Mouse (Mus musculus): ENCODE data around the gene Pip4k2b. TPM values are rescaled to one million over a fixed set of nuclear protein-coding genes. Genes with fewer than 3 reads are reported as not detected.

The Pip4k2b gene
- polyA plus RNA-seq, 2 experiments, result 0.56 to 5.0 TPM

GRCm38 (mm10) chr11:97697199-97697890 is 47.2 kb downstream of the Pip4k2b start:
- TF ChIP-seq CTCF (IDR thresholded peaks at IDR 0.05; ENCODE audit: low read depth), result no peak
- no peak for TF ChIP-seq EP300 (IDR thresholded peaks at IDR 0.05; ENCODE audit: low read depth)
- no peaks in the 10 kb centered on the region for H3K36me3 ChIP-seq (replicated peaks; ENCODE audit: control insufficient read depth, insufficient read depth, low read depth)
- DNase-seq (ENCODE audit: low read depth in 3 of 3, low spot score in 3 of 3) (no peak), ATAC-seq (ENCODE audit: insufficient read depth) (no peak)
- no peaks in the 10 kb centered on the region for H3K9me3 ChIP-seq (ENCODE audit: control insufficient read depth, low read length)
- WGBS (ENCODE audit: insufficient replicate concordance), result 56% methylated on average over 11 of the region's 11 CpGs
- H3K27ac ChIP-seq, result no peak overlapping the region
- peaks cover 44% of the 10 kb centered on the region for H3K27me3 ChIP-seq (ENCODE audit: control insufficient read depth, insufficient read depth, low read length)
- no peak overlapping the region for H3K9ac ChIP-seq (replicated peaks)
- no peak overlapping the region for H3K4me2 ChIP-seq (ENCODE audit: low read depth)
- H3K4me3 ChIP-seq (ENCODE audit: insufficient read depth in 1 of 2, low read depth in 2 of 2, low read length in 2 of 2), result no peak overlapping the region
- peaks cover 0 to 10% of the 10 kb centered on the region in 2 experiments; a peak in 2 of 4 replicates for H3K4me1 ChIP-seq (replicated peaks; ENCODE audit: control insufficient read depth in 2 of 2, insufficient read depth in 2 of 2, low read length in 1 of 2)

- Histone ChIP-seq H3K9me3 (ENCODE audit: control insufficient read depth, low read length) (no peaks in the 10 kb centered on the region), H3K4me3 (ENCODE audit: insufficient read depth in 1 of 2, low read depth in 2 of 2, low read length in 2 of 2) (no peak overlapping the region), H3K27me3 (ENCODE audit: control insufficient read depth, insufficient read depth, low read length) (peaks cover 40% of the 10 kb centered on the region), H3K4me1 (replicated peaks; ENCODE audit: control insufficient read depth in 2 of 2, insufficient read depth in 2 of 2, low read length in 1 of 2) (peaks cover 0 to 6% of the 10 kb centered on the region in 2 experiments; a peak in 2 of 4 replicates), H3K4me2 (ENCODE audit: low read depth) (no peak overlapping the region), H3K27ac (no peak overlapping the region), H3K9ac (replicated peaks) (no peak overlapping the region), H3K36me3 (replicated peaks; ENCODE audit: control insufficient read depth, insufficient read depth, low read depth) (no peaks in the 10 kb centered on the region)
- ATAC-seq (ENCODE audit: insufficient read depth) (no peak), DNase-seq (ENCODE audit: low read depth in 3 of 3, low spot score in 3 of 3) (no peak)
- 71% methylated on average over 8 of the region's 8 CpGs for WGBS (ENCODE audit: insufficient replicate concordance)
- TF ChIP-seq CTCF (IDR thresholded peaks at IDR 0.05; ENCODE audit: low read depth), result no peak
- TF ChIP-seq EP300 (IDR thresholded peaks at IDR 0.05; ENCODE audit: low read depth), result no peak
Measured at GRCm38 (mm10) chr11:97696669-97697068, 47.8 kb downstream of the Pip4k2b start.

DNA sequence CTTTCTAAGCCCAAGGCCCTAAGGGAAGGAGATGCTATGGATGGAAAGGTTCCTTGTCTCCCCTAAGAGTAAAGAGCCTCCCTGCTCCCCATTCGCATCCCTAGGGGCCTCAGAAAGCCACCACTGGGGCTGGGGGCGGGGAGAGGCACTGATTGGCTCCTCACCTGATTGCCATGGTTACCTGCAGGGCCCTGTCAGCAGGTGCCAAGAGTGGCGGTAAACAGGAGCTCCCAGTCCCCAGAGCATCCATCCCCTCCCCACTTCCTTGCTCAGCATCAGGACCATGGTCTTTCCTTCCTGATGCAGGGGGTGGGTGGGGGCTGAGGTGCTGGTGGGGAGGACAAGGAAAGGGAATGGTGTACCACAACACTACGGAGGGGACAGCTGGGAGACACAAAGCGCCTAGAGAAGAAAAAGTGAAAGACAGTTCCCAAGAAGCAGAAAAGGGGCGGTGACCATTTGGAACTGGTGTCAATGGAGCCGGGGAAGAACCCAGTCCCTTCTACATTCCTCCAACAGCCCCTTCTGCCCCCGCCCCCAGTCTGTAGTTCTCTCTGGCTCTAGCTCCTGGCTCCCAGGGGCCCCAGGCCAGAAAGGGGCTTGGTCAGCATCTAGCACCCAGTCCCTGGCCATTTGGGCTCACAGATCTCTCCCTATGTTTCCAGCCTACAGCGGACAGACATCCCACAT is 48.6 kb downstream of the Pip4k2b start:
- Histone ChIP-seq H3K4me3 (ENCODE audit: insufficient read depth in 1 of 2, low read depth in 2 of 2, low read length in 2 of 2) (no peak overlapping the region), H3K4me2 (ENCODE audit: low read depth) (no peak overlapping the region), H3K36me3 (replicated peaks; ENCODE audit: control insufficient read depth, insufficient read depth, low read depth) (no peaks in the 10 kb centered on the region), H3K9ac (replicated peaks) (no peak overlapping the region), H3K27me3 (ENCODE audit: control insufficient read depth, insufficient read depth, low read length) (peaks cover 31% of the 10 kb centered on the region), H3K9me3 (ENCODE audit: control insufficient read depth, low read length) (no peaks in the 10 kb centered on the region), H3K27ac (no peak overlapping the region), H3K4me1 (replicated peaks; ENCODE audit: control insufficient read depth in 2 of 2, insufficient read depth in 2 of 2, low read length in 1 of 2) (peaks cover 0 to 4% of the 10 kb centered on the region in 2 experiments; a peak in 2 of 4 replicates)
- WGBS (ENCODE audit: insufficient replicate concordance), result 61% methylated on average over 9 of the region's 9 CpGs
- ATAC-seq (ENCODE audit: insufficient read depth) (no peak), DNase-seq (ENCODE audit: low read depth in 3 of 3, low spot score in 3 of 3) (no peak)
- TF ChIP-seq EP300 (IDR thresholded peaks at IDR 0.05; ENCODE audit: low read depth), result no peak
- no peak for TF ChIP-seq CTCF (IDR thresholded peaks at IDR 0.05; ENCODE audit: low read depth)

GRCm38 (mm10) chr11:97694921-97695711 is 49.4 kb downstream of the Pip4k2b start:
- Histone ChIP-seq H3K4me2 (ENCODE audit: low read depth) (no peak overlapping the region), H3K36me3 (replicated peaks; ENCODE audit: control insufficient read depth, insufficient read depth, low read depth) (no peaks in the 10 kb centered on the region), H3K27me3 (ENCODE audit: control insufficient read depth, insufficient read depth, low read length) (peaks cover 24% of the 10 kb centered on the region), H3K4me3 (ENCODE audit: insufficient read depth in 1 of 2, low read depth in 2 of 2, low read length in 2 of 2) (no peak overlapping the region), H3K9ac (replicated peaks) (no peak overlapping the region), H3K4me1 (replicated peaks; ENCODE audit: control insufficient read depth in 2 of 2, insufficient read depth in 2 of 2, low read length in 1 of 2) (peaks cover 0 to 2% of the 10 kb centered on the region in 2 experiments; a peak in 1 of 4 replicates), H3K27ac (no peak overlapping the region), H3K9me3 (ENCODE audit: control insufficient read depth, low read length) (no peaks in the 10 kb centered on the region)
- DNase-seq (ENCODE audit: low read depth in 3 of 3, low spot score in 3 of 3) (no peak), ATAC-seq (ENCODE audit: insufficient read depth) (no peak)
- TF ChIP-seq CTCF (IDR thresholded peaks at IDR 0.05; ENCODE audit: low read depth), result no peak
- TF ChIP-seq EP300 (IDR thresholded peaks at IDR 0.05; ENCODE audit: low read depth), result no peak
- 78% methylated on average over 17 of the region's 17 CpGs for WGBS (ENCODE audit: insufficient replicate concordance)
